Mouse (Mus musculus): Measurements from ENCODE around the gene Aff4. TPM values are rescaled to one million over a fixed set of nuclear protein-coding genes. Genes with fewer than 3 reads are reported as not detected.
"Not testable (repeated sequence)": the region's sequence is repeated elsewhere in the genome, so short reads cannot be mapped to it uniquely, and the experiment has no call there.

Gene Aff4
- total and polyA plus RNA-seq, 2 experiments from 2014 or later: 90.2 to 103 TPM

GRCm38 (mm10) chr11:53332076-53332680 lies 18.5 kb upstream of the Aff4 start:
- 90% methylated on average over 14 of the region's 14 CpGs for whole genome bisulfite sequencing
- ATAC-seq (ENCODE audit: low FRiP score): no peak
- H3K4me3 ChIP-seq (ENCODE audit: low read depth, low read length): no peak overlapping the region
- no peak overlapping the region for H3K27ac ChIP-seq (ENCODE audit: low read depth, low read length)
- H3K36me3 ChIP-seq (ENCODE audit: insufficient read depth, low read length): peaks cover 38% of the 10 kb centered on the region
- no peaks in the 10 kb centered on the region for H3K27me3 ChIP-seq (ENCODE audit: insufficient read depth, low read length)
- H3K9ac ChIP-seq (replicated peaks; ENCODE audit: low read length, poor library complexity, severe bottlenecking): no peak overlapping the region
- H3K4me2 ChIP-seq (ENCODE audit: low read depth, low read length, poor library complexity, severe bottlenecking): no peak overlapping the region
- TF ChIP-seq CTCF (IDR thresholded peaks at IDR 0.05): no peak
- H3K4me1 ChIP-seq (ENCODE audit: insufficient read depth, low read length): no peaks in the 10 kb centered on the region
- DNase-seq (ENCODE audit: low spot score): no peak
- no peaks in the 10 kb centered on the region for H3K9me3 ChIP-seq (ENCODE audit: low read length)

GRCm38 (mm10) chr11:53335505-53336181 lies 15.0 kb upstream of the Aff4 start:
- DNase-seq (ENCODE audit: low spot score) (no peak), ATAC-seq (ENCODE audit: low FRiP score) (no peak)
- TF ChIP-seq CTCF (IDR thresholded peaks at IDR 0.05): no peak
- H3K4me1 ChIP-seq (ENCODE audit: insufficient read depth, low read length): no peaks in the 10 kb centered on the region
- no peaks in the 10 kb centered on the region for H3K27me3 ChIP-seq (ENCODE audit: insufficient read depth, low read length)
- H3K4me2 ChIP-seq (ENCODE audit: low read depth, low read length, poor library complexity, severe bottlenecking): no peak overlapping the region
- no peaks in the 10 kb centered on the region for H3K9me3 ChIP-seq (ENCODE audit: low read length)
- WGBS: 36% methylated on average over 3 of the region's 3 CpGs
- H3K4me3 ChIP-seq (ENCODE audit: low read depth, low read length): no peak overlapping the region
- peaks cover 18% of the 10 kb centered on the region for H3K36me3 ChIP-seq (ENCODE audit: insufficient read depth, low read length)
- H3K27ac ChIP-seq (ENCODE audit: low read depth, low read length): no peak overlapping the region
- H3K9ac ChIP-seq (replicated peaks; ENCODE audit: low read length, poor library complexity, severe bottlenecking): no peak overlapping the region

GRCm38 (mm10) chr11:53336182-53336571 lies 14.5 kb upstream of the Aff4 start:
- H3K9ac ChIP-seq (replicated peaks; ENCODE audit: low read length, poor library complexity, severe bottlenecking): no peak overlapping the region
- H3K9me3 ChIP-seq (ENCODE audit: low read length): no peaks in the 10 kb centered on the region
- H3K4me3 ChIP-seq (ENCODE audit: low read depth, low read length): no peak overlapping the region
- TF ChIP-seq CTCF (IDR thresholded peaks at IDR 0.05): no peak
- DNase-seq (ENCODE audit: low spot score): no peak
- no peak overlapping the region for H3K4me2 ChIP-seq (ENCODE audit: low read depth, low read length, poor library complexity, severe bottlenecking)
- no peak for ATAC-seq (ENCODE audit: low FRiP score)
- H3K27me3 ChIP-seq (ENCODE audit: insufficient read depth, low read length): no peaks in the 10 kb centered on the region
- no peak overlapping the region for H3K27ac ChIP-seq (ENCODE audit: low read depth, low read length)
- H3K36me3 ChIP-seq (ENCODE audit: insufficient read depth, low read length): peaks cover 16% of the 10 kb centered on the region
- no peaks in the 10 kb centered on the region for H3K4me1 ChIP-seq (ENCODE audit: insufficient read depth, low read length)

GRCm38 (mm10) chr11:53336924-53337323 lies 13.7 kb upstream of the Aff4 start:
- H3K4me2 ChIP-seq (ENCODE audit: low read depth, low read length, poor library complexity, severe bottlenecking): no peak overlapping the region
- no peaks in the 10 kb centered on the region for H3K9me3 ChIP-seq (ENCODE audit: low read length)
- no peaks in the 10 kb centered on the region for H3K4me1 ChIP-seq (ENCODE audit: insufficient read depth, low read length)
- ATAC-seq (ENCODE audit: low FRiP score) (no peak), DNase-seq (ENCODE audit: low spot score) (no peak)
- no peak overlapping the region for H3K9ac ChIP-seq (replicated peaks; ENCODE audit: low read length, poor library complexity, severe bottlenecking)
- H3K27me3 ChIP-seq (ENCODE audit: insufficient read depth, low read length): no peaks in the 10 kb centered on the region
- 77% methylated on average over 1 of the region's 1 CpGs for WGBS
- H3K4me3 ChIP-seq (ENCODE audit: low read depth, low read length): no peak overlapping the region
- no peak overlapping the region for H3K27ac ChIP-seq (ENCODE audit: low read depth, low read length)
- peaks cover 10% of the 10 kb centered on the region for H3K36me3 ChIP-seq (ENCODE audit: insufficient read depth, low read length)
- TF ChIP-seq CTCF (IDR thresholded peaks at IDR 0.05): no peak

- WGBS: 62% methylated on average over 8 of the region's 8 CpGs
- no peak for TF ChIP-seq CTCF (IDR thresholded peaks at IDR 0.05)
- H3K4me2 ChIP-seq (ENCODE audit: low read depth, low read length, poor library complexity, severe bottlenecking): no peak overlapping the region
- H3K36me3 ChIP-seq (ENCODE audit: insufficient read depth, low read length): peaks cover 6% of the 10 kb centered on the region; the same call in 1 of the 2 replicates
- H3K9ac ChIP-seq (replicated peaks; ENCODE audit: low read length, poor library complexity, severe bottlenecking): no peak overlapping the region
- no peaks in the 10 kb centered on the region for H3K27me3 ChIP-seq (ENCODE audit: insufficient read depth, low read length)
- H3K4me3 ChIP-seq (ENCODE audit: low read depth, low read length): no peak overlapping the region
- ATAC-seq (ENCODE audit: low FRiP score) (no peak), DNase-seq (ENCODE audit: low spot score) (no peak)
- no peaks in the 10 kb centered on the region for H3K9me3 ChIP-seq (ENCODE audit: low read length)
- no peaks in the 10 kb centered on the region for H3K4me1 ChIP-seq (ENCODE audit: insufficient read depth, low read length)
- no peak overlapping the region for H3K27ac ChIP-seq (ENCODE audit: low read depth, low read length)
Observed at GRCm38 (mm10) chr11:53337684-53338083, 12.9 kb upstream of the Aff4 start.

- H3K4me2 ChIP-seq (ENCODE audit: low read depth, low read length, poor library complexity, severe bottlenecking); H3K9me3 ChIP-seq (ENCODE audit: low read length): not testable (repeated sequence)
- 91% methylated on average over 9 of the region's 10 CpGs for WGBS
Observed at GRCm38 (mm10) chr11:53341019-53341418, 9.6 kb upstream of the Aff4 start.

More at GRCm38 (mm10) chr11:53341019-53341418, 9.6 kb upstream of the Aff4 start:
- not testable (repeated sequence) for DNase-seq (ENCODE audit: low spot score); H3K4me3 ChIP-seq (ENCODE audit: low read depth, low read length); H3K27me3 ChIP-seq (ENCODE audit: insufficient read depth, low read length); H3K9ac ChIP-seq (replicated peaks; ENCODE audit: low read length, poor library complexity, severe bottlenecking); H3K27ac ChIP-seq (ENCODE audit: low read depth, low read length); H3K36me3 ChIP-seq (ENCODE audit: insufficient read depth, low read length); ATAC-seq (ENCODE audit: low FRiP score); H3K4me1 ChIP-seq (ENCODE audit: insufficient read depth, low read length)

All from midbrain, postnatal 0 days (tissue).